13 mouse cellular contexts compared by ENCODE assay signal in genomic region chr15:61007461-61008059, GRCm38 (mm10).
DNase-seq lines count a peak whose midpoint lies in the region; ATAC-seq and TF ChIP-seq lines count a peak whose summit lies in the region.
"Had no signal": no experiment of that assay in that cellular context is flagged by ENCODE, and none has a peak within 500 bp of the region (broad histone marks: within the 10 kb centered on the region; RNA-seq: fewer than 3 reads in every experiment).

No protein-coding gene starts in this region.

- no peaks in the 10 kb centered on the region for H3K9me3 ChIP-seq in heart, embryonic 11.5 days (replicated peaks; ENCODE audit: control insufficient read depth, low read length)
- H3K9me3 ChIP-seq in lung, postnatal 0 days (ENCODE audit: low read length), result no peaks in the 10 kb centered on the region
- H3K9me3 ChIP-seq: forebrain, embryonic 15.5 days had no signal

- H3K36me3 ChIP-seq in heart, embryonic 11.5 days (ENCODE audit: control insufficient read depth, insufficient read depth, low read length), result no peaks in the 10 kb centered on the region
- no peaks in the 10 kb centered on the region for H3K36me3 ChIP-seq in kidney, adult 2 months (ENCODE audit: control insufficient read depth, insufficient read depth, low read length)
- no peaks in the 10 kb centered on the region for H3K36me3 ChIP-seq in lung, postnatal 0 days (ENCODE audit: insufficient read depth, low read length)
- H3K36me3 ChIP-seq: forebrain, embryonic 15.5 days had no signal

- no peak for TF ChIP-seq CTCF in kidney, adult 2 months (conservative IDR thresholded peaks at IDR 0.05; ENCODE audit: insufficient read depth, insufficient read length, low read depth, low read length)
- no peak for TF ChIP-seq CTCF in lung, postnatal 0 days (IDR thresholded peaks at IDR 0.05)

- peak; percentile 85 for TF ChIP-seq EP300 in lung, postnatal 0 days (IDR thresholded peaks at IDR 0.05)

- no peaks in the 10 kb centered on the region for H3K27me3 ChIP-seq in heart, embryonic 11.5 days (ENCODE audit: control insufficient read depth, insufficient read depth, low read length)
- no peaks in the 10 kb centered on the region for H3K27me3 ChIP-seq in kidney, adult 2 months (replicated peaks; ENCODE audit: control insufficient read depth, insufficient read depth, low read length)
- no peaks in the 10 kb centered on the region for H3K27me3 ChIP-seq in lung, postnatal 0 days (replicated peaks; ENCODE audit: insufficient read depth, low read length)
- H3K27me3 ChIP-seq: forebrain, embryonic 15.5 days had no signal

- TF ChIP-seq POLR2A in kidney, adult 2 months (IDR thresholded peaks at IDR 0.05; ENCODE audit: low read depth, low read length), result no peak

- WGBS in heart, embryonic 11.5 days (ENCODE audit: insufficient replicate concordance), result 61% methylated on average over 3 of the region's 3 CpGs
- 74% methylated on average over 3 of the region's 3 CpGs for WGBS in kidney, adult 2 months
- 47% methylated on average over 3 of the region's 3 CpGs for WGBS in lung, postnatal 0 days

- H3K4me1 ChIP-seq in heart, embryonic 11.5 days (ENCODE audit: control insufficient read depth, insufficient read depth, low read length), result no peaks in the 10 kb centered on the region
- H3K4me1 ChIP-seq in kidney, adult 2 months (ENCODE audit: control insufficient read depth, insufficient read depth, low read length), result no peaks in the 10 kb centered on the region
- H3K4me1 ChIP-seq in lung, postnatal 0 days (ENCODE audit: insufficient read depth, low read depth, low read length), result no peaks in the 10 kb centered on the region
- H3K4me1 ChIP-seq: forebrain, embryonic 15.5 days had no signal

- no peak overlapping the region for H3K4me2 ChIP-seq in heart, embryonic 11.5 days
- H3K4me2 ChIP-seq in lung, postnatal 0 days (replicated peaks; ENCODE audit: low read depth, low read length), result no peak overlapping the region
- H3K4me2 ChIP-seq: forebrain, embryonic 15.5 days had no signal

- peak; percentile 7 to 78 for DNase-seq in heart, adult 18-20 months
- DNase-seq in heart, adult 8-10 months (ENCODE audit: low spot score), result peak; percentile 78
- peak; percentile 83 for DNase-seq in kidney, adult 2 months
- peak; percentile 64 for DNase-seq in lung, postnatal 0 days (ENCODE audit: low spot score)
- DNase-seq in frontal cortex, postnatal 25 days (ENCODE audit: low spot score in 2 of 2), result no peak
- no peak for DNase-seq in spleen, postnatal 4 days (ENCODE audit: low spot score in 2 of 2)
- DNase-seq: cerebellum, postnatal 36 days; left cerebral cortex, postnatal 4 days; thymus, adult 18-20 months had no signal

- H3K9ac ChIP-seq in heart, embryonic 11.5 days (ENCODE audit: low read depth, low read length), result no peak overlapping the region
- H3K9ac ChIP-seq in lung, postnatal 0 days (replicated peaks; ENCODE audit: low read depth), result no peak overlapping the region
- H3K9ac ChIP-seq: forebrain, embryonic 15.5 days had no signal

- no peak overlapping the region for H3K27ac ChIP-seq in heart, embryonic 11.5 days (ENCODE audit: low read depth, low read length)
- H3K27ac ChIP-seq in kidney, adult 2 months (ENCODE audit: insufficient read depth, low read depth, low read length), result no peak overlapping the region; the same call in 1 of the 2 replicates
- no peak overlapping the region for H3K27ac ChIP-seq in lung, postnatal 0 days (ENCODE audit: low read length)
- H3K27ac ChIP-seq: forebrain, embryonic 15.5 days; macrophage had no signal

- no peak for ATAC-seq in heart, embryonic 11.5 days (replicated peaks; ENCODE audit: insufficient number of reproducible peaks, low FRiP score, low TSS enrichment)
- peak; percentile 86 for ATAC-seq in lung, postnatal 0 days
- no peak for ATAC-seq in CD4-positive, CD25-positive, alpha-beta regulatory T cell, adult 4 months
- ATAC-seq: forebrain, embryonic 15.5 days had no signal

- no peak overlapping the region for H3K4me3 ChIP-seq in heart, embryonic 11.5 days (ENCODE audit: low read depth, low read length)
- H3K4me3 ChIP-seq in kidney, adult 2 months (ENCODE audit: insufficient read depth, low read depth, low read length), result no peak overlapping the region
- H3K4me3 ChIP-seq in lung, postnatal 0 days (ENCODE audit: low read depth, low read length), result no peak overlapping the region
- H3K4me3 ChIP-seq: forebrain, embryonic 15.5 days had no signal

Comparison
In these comparisons a context has a peak if more than half of its experiments do, and no peak if none do; other contexts are left out.
1. DNase-seq: peak in heart, adult 18-20 months (2 of 2), heart, adult 8-10 months (single experiment), kidney, adult 2 months (single experiment) and lung, postnatal 0 days (single experiment); none in frontal cortex, postnatal 25 days (0 of 2) and spleen, postnatal 4 days (0 of 2).